Mouse (Mus musculus) forebrain, embryonic 12.5 days (tissue): ENCODE measurements around the gene Phgr1. TPM values are rescaled to one million over a fixed set of nuclear protein-coding genes. Genes with fewer than 3 reads are reported as not detected.

Source experiments
- ATAC-seq: fragments of 200-750 bp; cut with Nextera tagmentation; 2 replicates; pipeline ENCODE4 v1.8.0; 2017; ENCODE audit warnings: moderate TSS enrichment; ENCODE audit not compliant: low FRiP score
- H3K27ac ChIP-seq: fragments of 300-500 bp; sonication (generic); 2 replicates; pipeline ENCODE4 v1.5.1; 2016; ENCODE audit warnings: mild to moderate bottlenecking
- H3K27me3 ChIP-seq: fragments of 300-500 bp; sonication (generic); 2 replicates; pipeline ENCODE4 v1.6.1; 2016; ENCODE audit warnings: mild to moderate bottlenecking
- H3K36me3 ChIP-seq: fragments of 300-500 bp; sonication (generic); replicated peaks from 2 replicates; pipeline ENCODE4 v1.6.1; 2016; ENCODE audit warnings: mild to moderate bottlenecking
- H3K4me1 ChIP-seq: fragments of 300-500 bp; sonication (generic); 2 replicates; pipeline ENCODE4 v1.6.1; 2016
- H3K4me2 ChIP-seq: fragments of 300-500 bp; sonication (generic); 2 replicates; pipeline ENCODE4 v1.6.1; 2016; ENCODE audit warnings: mild to moderate bottlenecking, moderate library complexity
- H3K4me3 ChIP-seq: fragments of 300-500 bp; sonication (generic); replicated peaks from 2 replicates; pipeline ENCODE4 v1.5.1; 2016; ENCODE audit warnings: mild to moderate bottlenecking
- H3K9ac ChIP-seq: fragments of 300-500 bp; sonication (generic); 2 replicates; pipeline ENCODE4 v1.6.1; 2016; ENCODE audit warnings: mild to moderate bottlenecking
- H3K9me3 ChIP-seq: fragments of 300-500 bp; sonication (generic); 2 replicates; pipeline ENCODE4 v1.6.1; 2016
- WGBS: fragments of 180-500 bp; shearing (Covaris S2); methylation state at CpG from one replicate; pipeline ENCODE4 v1.1.7; 2016; 5-methylcytosine and 5-hydroxymethylcytosine counted together
- polyA plus RNA-seq: library from polyadenylated mRNA; unstranded; fragments of >200 nt; fragmentation: Nextera tagmentation; extraction: Ambion mirVana; gene quantifications from 2 replicates; pipeline ENCODE4 v1.2.1, GENCODE M21; 2016

Gene Phgr1
- polyA plus RNA-seq, 1 experiment from 2014 or later, result not detected

DNA sequence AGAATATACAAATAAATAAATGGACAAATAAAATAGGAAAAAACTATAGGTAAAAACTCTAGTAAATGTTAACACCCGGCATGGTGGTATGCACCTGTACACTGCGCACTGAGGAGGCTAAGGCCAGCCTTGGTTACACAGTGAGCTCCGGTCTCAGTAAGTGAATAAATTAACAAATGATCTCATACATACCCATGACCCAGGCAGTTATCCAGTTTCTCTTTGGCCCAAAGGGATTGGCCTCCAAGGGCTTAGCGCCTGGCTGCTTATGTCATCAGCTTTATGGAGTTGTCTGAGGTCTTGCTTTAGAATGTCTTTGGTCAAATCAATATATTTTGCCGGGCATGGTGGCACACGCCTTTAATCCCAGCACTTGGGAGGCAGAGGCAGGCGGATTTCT, 11.1 kb downstream of the Phgr1 start:
- Histone ChIP-seq H3K9ac (no peak overlapping the region), H3K4me2 (no peak overlapping the region), H3K27ac (no peak overlapping the region), H3K36me3 (0 out of 2 replicates have a peak, but pooled peaks cover 4% of the 10 kb centered on the region), H3K27me3 (peaks cover 20% of the 10 kb centered on the region; the same call in 1 of the 2 replicates), H3K4me3 (no peak overlapping the region), H3K4me1 (peaks cover 16% of the 10 kb centered on the region), H3K9me3 (no peaks in the 10 kb centered on the region)
- ATAC-seq, result no peak
- WGBS, result 91% methylated on average over 7 of the region's 7 CpGs

DNA sequence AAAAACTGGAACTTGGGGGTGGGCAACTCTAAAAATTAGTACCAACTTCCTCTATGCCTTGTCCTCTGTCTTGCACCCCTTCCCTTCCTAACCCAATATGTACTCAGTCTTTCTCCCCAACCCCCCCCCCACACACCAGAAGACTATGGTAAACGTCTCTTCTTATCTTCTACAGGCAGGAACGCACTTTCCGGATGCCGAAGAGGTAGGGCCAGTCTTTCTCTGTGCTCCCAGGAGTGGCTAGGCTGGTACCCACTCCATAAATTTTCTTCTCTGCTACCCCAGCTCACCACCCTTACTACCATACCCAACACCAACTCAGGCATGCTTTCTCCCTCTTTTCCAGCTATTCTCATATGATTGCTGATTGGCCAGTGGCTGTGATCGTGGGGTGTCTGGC, 14.0 kb downstream of the Phgr1 start:
- Histone ChIP-seq H3K4me2 (no peak overlapping the region), H3K9ac (no peak overlapping the region), H3K27ac (no peak overlapping the region), H3K9me3 (no peaks in the 10 kb centered on the region), H3K36me3 (peaks cover 4% of the 10 kb centered on the region; the same call in 1 of the 2 replicates), H3K4me1 (peaks cover 11% of the 10 kb centered on the region), H3K27me3 (peaks cover 32% of the 10 kb centered on the region; the same call in 1 of the 2 replicates), H3K4me3 (no peak overlapping the region)
- no peak for ATAC-seq
- 88% methylated on average over 5 of the region's 5 CpGs for WGBS

GRCm38 (mm10) chr2:118789501-118789900, 16.9 kb downstream of the Phgr1 start:
- no peak overlapping the region for H3K4me3 ChIP-seq
- no peak overlapping the region for H3K4me2 ChIP-seq
- H3K4me1 ChIP-seq, result peaks cover 11% of the 10 kb centered on the region
- no peak for ATAC-seq
- no peak overlapping the region for H3K9ac ChIP-seq
- H3K36me3 ChIP-seq, result peaks cover 4% of the 10 kb centered on the region; the same call in 1 of the 2 replicates
- no peak overlapping the region for H3K27ac ChIP-seq
- WGBS, result 94% methylated on average over 11 of the region's 11 CpGs
- no peaks in the 10 kb centered on the region for H3K9me3 ChIP-seq
- H3K27me3 ChIP-seq, result peaks cover 41% of the 10 kb centered on the region

DNA sequence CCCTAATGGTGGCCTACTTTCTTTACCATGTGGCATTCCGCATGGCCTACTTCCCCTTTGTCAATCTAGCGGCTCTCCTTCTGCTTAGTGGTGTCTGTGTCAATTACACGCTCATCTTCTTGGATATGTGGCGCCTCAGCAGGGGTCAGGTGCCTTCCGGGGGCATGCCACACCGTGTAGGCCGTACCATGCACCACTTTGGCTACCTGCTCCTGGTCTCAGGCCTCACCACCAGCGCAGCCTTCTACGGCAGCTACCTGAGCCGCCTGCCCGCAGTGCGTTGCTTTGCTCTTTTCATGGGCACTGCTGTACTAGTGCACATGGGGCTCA, 17.6 kb downstream of the Phgr1 start:
- peaks cover 11% of the 10 kb centered on the region for H3K4me1 ChIP-seq
- peaks cover 4% of the 10 kb centered on the region; the same call in 1 of the 2 replicates for H3K36me3 ChIP-seq
- peak; percentile 65; the same call in 1 of the 2 replicates for ATAC-seq
- H3K27me3 ChIP-seq, result peaks cover 41% of the 10 kb centered on the region
- peak overlapping the region; percentile 5; the same call in 1 of the 2 replicates for H3K4me3 ChIP-seq
- H3K9ac ChIP-seq, result no peak overlapping the region
- peak overlapping the region; percentile 41 for H3K4me2 ChIP-seq
- H3K27ac ChIP-seq, result peak overlapping the region; percentile 36; the same call in 1 of the 2 replicates
- H3K9me3 ChIP-seq, result no peaks in the 10 kb centered on the region
- whole genome bisulfite sequencing, result 60% methylated on average over 12 of the region's 12 CpGs

DNA sequence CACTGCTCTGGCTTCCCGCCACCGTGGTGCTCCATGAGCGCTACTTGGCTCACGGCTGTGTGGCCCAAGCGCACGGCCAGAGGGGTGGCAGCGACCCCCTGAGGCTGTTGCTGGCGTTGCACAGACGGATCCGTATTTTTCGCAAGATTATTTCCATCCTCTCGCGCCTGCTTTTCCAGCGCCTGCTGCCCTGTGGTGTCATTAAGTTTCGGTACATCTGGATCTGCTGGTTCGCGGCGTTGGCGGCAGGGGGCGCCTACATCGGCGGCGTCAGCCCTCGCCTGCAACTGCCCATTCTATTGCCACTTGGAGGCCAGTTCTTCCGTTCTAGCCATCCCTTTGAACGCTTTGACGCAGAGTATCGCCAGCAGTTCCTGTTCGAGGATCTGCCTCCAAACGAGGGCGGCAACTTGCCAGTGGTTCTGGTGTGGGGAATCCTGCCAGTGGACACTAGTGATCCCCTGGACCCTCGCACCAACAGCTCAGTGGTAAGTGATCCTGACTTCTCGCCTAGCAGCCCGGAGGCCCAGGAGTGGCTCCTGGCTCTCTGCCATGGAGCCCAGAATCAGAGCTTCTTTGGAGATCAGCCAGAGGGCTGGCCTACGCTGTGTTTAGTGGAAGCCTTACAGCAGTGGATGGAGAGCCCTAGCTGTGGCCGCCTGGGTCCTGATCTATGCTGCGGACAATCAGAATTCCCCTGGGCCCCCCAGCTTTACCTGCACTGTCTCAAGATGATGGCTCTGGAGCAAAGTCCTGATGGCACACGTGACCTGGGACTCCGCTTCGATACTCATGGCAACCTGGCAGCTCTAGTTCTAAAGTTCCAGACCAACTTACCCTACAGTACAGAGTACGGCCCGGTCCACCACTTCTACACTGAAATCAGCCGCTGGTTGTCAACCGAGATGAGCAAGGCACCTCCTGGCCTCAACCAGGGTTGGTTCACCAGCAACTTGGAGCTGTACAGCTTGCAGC, 18.3 kb downstream of the Phgr1 start:
- Histone ChIP-seq H3K9ac (peak overlapping the region; percentile 12; the same call in 1 of the 2 replicates), H3K4me3 (peak overlapping the region; percentile 5)

GRCm38 (mm10) chr2:118791591-118792258, 19.2 kb downstream of the Phgr1 start:
- H3K36me3 ChIP-seq, result peaks cover 4% of the 10 kb centered on the region; the same call in 1 of the 2 replicates
- ATAC-seq, result no peak
- no peaks in the 10 kb centered on the region for H3K9me3 ChIP-seq
- no peak overlapping the region for H3K27ac ChIP-seq
- H3K9ac ChIP-seq, result no peak overlapping the region
- no peak overlapping the region for H3K4me2 ChIP-seq
- peaks cover 35% of the 10 kb centered on the region for H3K27me3 ChIP-seq
- 97% methylated on average over 26 of the region's 26 CpGs for WGBS
- no peak overlapping the region for H3K4me3 ChIP-seq
- H3K4me1 ChIP-seq, result peaks cover 11% of the 10 kb centered on the region

More for the DNA sequence above, 18.3 kb downstream of the Phgr1 start:
- ATAC-seq, result peak; percentile 51; the same call in 1 of the 2 replicates
- H3K4me2 ChIP-seq, result peak overlapping the region; percentile 41
- H3K27me3 ChIP-seq, result peaks cover 41% of the 10 kb centered on the region
- H3K27ac ChIP-seq, result peak overlapping the region; percentile 36; the same call in 1 of the 2 replicates
- H3K9me3 ChIP-seq, result no peaks in the 10 kb centered on the region
- 28% methylated on average over 44 of the region's 44 CpGs for WGBS
- H3K4me1 ChIP-seq, result peaks cover 11% of the 10 kb centered on the region
- peaks cover 4% of the 10 kb centered on the region; the same call in 1 of the 2 replicates for H3K36me3 ChIP-seq

GRCm38 (mm10) chr2:118792259-118792613, 19.7 kb downstream of the Phgr1 start:
- peaks cover 11% of the 10 kb centered on the region for H3K4me1 ChIP-seq
- 90% methylated on average over 4 of the region's 4 CpGs for WGBS
- H3K4me3 ChIP-seq, result no peak overlapping the region
- no peaks in the 10 kb centered on the region for H3K9me3 ChIP-seq
- no peak overlapping the region for H3K27ac ChIP-seq
- H3K36me3 ChIP-seq, result peaks cover 4% of the 10 kb centered on the region; the same call in 1 of the 2 replicates
- H3K4me2 ChIP-seq, result no peak overlapping the region
- H3K27me3 ChIP-seq, result peaks cover 33% of the 10 kb centered on the region
- no peak overlapping the region for H3K9ac ChIP-seq
- ATAC-seq, result no peak

DNA sequence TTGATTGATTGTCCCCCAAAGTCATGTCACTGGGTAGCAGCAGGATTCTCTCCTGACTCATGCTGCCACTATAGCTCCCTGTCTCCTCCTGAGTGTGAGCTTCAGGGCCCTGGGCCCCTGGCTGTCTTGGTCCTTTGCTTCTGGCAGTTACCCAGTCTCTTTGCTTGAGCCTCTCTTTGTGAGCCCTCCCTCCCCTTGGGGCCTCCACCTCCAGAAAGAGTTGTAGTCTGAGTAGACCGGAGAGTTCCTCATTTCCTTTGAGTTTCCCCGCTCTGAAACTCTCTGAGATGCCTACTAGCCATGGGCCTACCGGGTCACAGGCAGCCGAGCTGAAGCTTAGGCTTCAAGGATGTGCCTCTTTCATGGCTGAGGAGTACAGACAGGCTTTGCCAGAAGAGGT, 21.1 kb downstream of the Phgr1 start:
- H3K9me3 ChIP-seq, result no peaks in the 10 kb centered on the region
- 85% methylated on average over 4 of the region's 4 CpGs for WGBS
- H3K27me3 ChIP-seq, result peaks cover 29% of the 10 kb centered on the region
- no peak overlapping the region for H3K4me3 ChIP-seq
- no peak overlapping the region for H3K27ac ChIP-seq
- ATAC-seq, result no peak
- no peaks in the 10 kb centered on the region; the same call in 1 of the 2 replicates for H3K36me3 ChIP-seq
- peaks cover 11% of the 10 kb centered on the region for H3K4me1 ChIP-seq
- no peak overlapping the region for H3K9ac ChIP-seq
- H3K4me2 ChIP-seq, result no peak overlapping the region

GRCm38 (mm10) chr2:118802542-118803118, 30.1 kb downstream of the Phgr1 start:
- Histone ChIP-seq H3K27ac (no peak overlapping the region), H3K27me3 (0 out of 2 replicates have a peak, but pooled peaks cover 3% of the 10 kb centered on the region), H3K4me1 (no peaks in the 10 kb centered on the region), H3K9ac (no peak overlapping the region), H3K4me3 (no peak overlapping the region), H3K9me3 (no peaks in the 10 kb centered on the region), H3K4me2 (no peak overlapping the region), H3K36me3 (no peaks in the 10 kb centered on the region)
- 68% methylated on average over 4 of the region's 4 CpGs for WGBS
- ATAC-seq, result no peak

DNA sequence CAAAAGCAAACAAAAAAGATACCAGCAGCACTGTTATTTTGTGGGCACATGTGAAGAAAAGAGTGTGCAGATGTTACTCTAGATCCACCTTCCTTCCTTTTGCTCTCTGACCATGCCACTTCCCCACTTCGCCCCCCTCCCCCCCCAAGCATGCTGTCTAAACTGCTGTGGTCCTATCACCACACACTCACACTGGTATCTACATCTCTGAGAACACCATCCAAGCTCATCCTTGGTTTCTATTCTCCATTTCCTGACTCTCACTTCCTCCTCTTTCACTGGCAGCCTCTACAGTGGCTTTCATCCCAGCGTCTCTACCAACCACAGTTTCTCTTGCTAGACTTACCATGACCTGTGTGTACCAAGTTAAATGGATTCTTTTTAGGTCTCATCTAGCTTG, 31.9 kb downstream of the Phgr1 start:
- Histone ChIP-seq H3K27ac (no peak overlapping the region), H3K9ac (no peak overlapping the region), H3K9me3 (no peaks in the 10 kb centered on the region), H3K4me1 (no peaks in the 10 kb centered on the region), H3K4me3 (no peak overlapping the region), H3K36me3 (no peaks in the 10 kb centered on the region), H3K4me2 (no peak overlapping the region), H3K27me3 (0 out of 2 replicates have a peak, but pooled peaks cover 3% of the 10 kb centered on the region)
- ATAC-seq, result no peak
- WGBS, result 90% methylated on average over 2 of the region's 2 CpGs

GRCm38 (mm10) chr2:118805137-118805536, 32.6 kb downstream of the Phgr1 start:
- ATAC-seq, result no peak
- 84% methylated on average over 3 of the region's 3 CpGs for WGBS
- H3K36me3 ChIP-seq, result no peaks in the 10 kb centered on the region
- no peak overlapping the region for H3K9ac ChIP-seq
- H3K9me3 ChIP-seq, result no peaks in the 10 kb centered on the region
- no peak overlapping the region for H3K4me3 ChIP-seq
- 0 out of 2 replicates have a peak, but pooled peaks cover 3% of the 10 kb centered on the region for H3K27me3 ChIP-seq
- no peak overlapping the region for H3K27ac ChIP-seq
- H3K4me2 ChIP-seq, result no peak overlapping the region
- no peaks in the 10 kb centered on the region for H3K4me1 ChIP-seq

DNA sequence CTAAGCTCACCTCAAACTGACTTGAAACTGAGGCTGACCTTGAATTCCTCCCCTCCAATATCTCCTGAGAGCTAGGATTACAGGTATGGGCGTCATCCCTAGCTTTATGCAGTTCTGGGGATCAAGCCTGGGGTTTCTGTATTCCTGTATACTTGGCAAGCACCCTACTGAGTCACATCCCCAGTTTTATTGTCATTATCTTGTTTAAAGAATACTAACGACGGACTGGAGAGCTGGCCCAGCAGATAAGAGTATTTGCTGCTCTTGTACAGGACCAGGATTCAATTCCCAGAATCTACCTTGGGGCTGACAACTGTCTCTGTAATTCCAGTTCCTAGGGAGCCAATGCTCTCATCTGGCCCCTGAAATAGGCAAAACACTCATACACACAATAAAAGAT, 33.2 kb downstream of the Phgr1 start:
- Histone ChIP-seq H3K4me2 (no peak overlapping the region), H3K27ac (no peak overlapping the region), H3K27me3 (0 out of 2 replicates have a peak, but pooled peaks cover 3% of the 10 kb centered on the region), H3K9ac (no peak overlapping the region), H3K36me3 (no peaks in the 10 kb centered on the region), H3K4me3 (no peak overlapping the region), H3K9me3 (no peaks in the 10 kb centered on the region), H3K4me1 (no peaks in the 10 kb centered on the region)
- WGBS, result 51% methylated on average over 3 of the region's 3 CpGs
- no peak for ATAC-seq
